Mouse (Mus musculus) brown adipose tissue, adult 24 weeks (tissue): Measurements from ENCODE around the gene Tagln2. TPM values are rescaled to one million over a fixed set of nuclear protein-coding genes. Genes with fewer than 3 reads are reported as not detected.

Experiments used
- H3K27ac ChIP-seq: fragments of 200-500 bp; replicated peaks from 2 replicates; pipeline ENCODE4 v1.5.1; 2012; ENCODE audit warnings: low read depth, mild to moderate bottlenecking, low read length
- H3K4me1 ChIP-seq: fragments of 200-500 bp; 2 replicates; pipeline ENCODE4 v1.6.1; 2012; ENCODE audit warnings: low read length, mixed read lengths; ENCODE audit not compliant: control insufficient read depth, insufficient read depth, insufficient read length
- H3K4me3 ChIP-seq: fragments of 200-500 bp; 2 replicates; pipeline ENCODE4 v1.5.1; 2012; ENCODE audit warnings: low read depth, mild to moderate bottlenecking, low read length, moderate library complexity; ENCODE audit not compliant: insufficient read depth
- polyA plus RNA-seq: library from polyadenylated mRNA; stranded (reverse); fragments of >200 nt; gene quantifications from 2 replicates; pipeline ENCODE4 v1.2.4, GENCODE M21; 2012; ENCODE audit not compliant: missing spikeins, insufficient read depth, insufficient read length

The Tagln2 gene
- polyA plus RNA-seq, 1 experiment: 29.3 TPM

DNA sequence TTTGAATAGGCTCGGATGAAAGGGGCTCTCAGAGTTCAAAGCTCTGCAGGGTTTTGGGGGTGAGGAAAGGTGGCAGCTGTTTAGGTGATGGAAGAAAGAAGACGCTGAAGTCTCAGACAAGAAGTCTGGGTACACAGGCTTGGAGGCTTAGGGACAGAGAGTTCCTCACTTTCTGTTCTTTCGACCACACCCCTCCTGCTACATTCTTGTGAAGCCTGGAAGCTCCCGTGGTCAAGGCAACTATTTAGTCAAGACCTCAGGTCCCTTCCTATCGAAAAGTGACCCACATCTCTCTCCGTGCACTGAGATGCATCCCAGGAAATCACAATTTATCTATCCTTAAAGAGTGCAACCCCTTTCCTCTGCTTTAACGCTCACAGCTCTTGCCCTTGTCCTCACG is 49.9 kb downstream of the Tagln2 start:
- Histone ChIP-seq H3K4me3 (peak overlapping the region; percentile 50), H3K27ac (no peak overlapping the region), H3K4me1 (peaks cover 16% of the 10 kb centered on the region)

DNA sequence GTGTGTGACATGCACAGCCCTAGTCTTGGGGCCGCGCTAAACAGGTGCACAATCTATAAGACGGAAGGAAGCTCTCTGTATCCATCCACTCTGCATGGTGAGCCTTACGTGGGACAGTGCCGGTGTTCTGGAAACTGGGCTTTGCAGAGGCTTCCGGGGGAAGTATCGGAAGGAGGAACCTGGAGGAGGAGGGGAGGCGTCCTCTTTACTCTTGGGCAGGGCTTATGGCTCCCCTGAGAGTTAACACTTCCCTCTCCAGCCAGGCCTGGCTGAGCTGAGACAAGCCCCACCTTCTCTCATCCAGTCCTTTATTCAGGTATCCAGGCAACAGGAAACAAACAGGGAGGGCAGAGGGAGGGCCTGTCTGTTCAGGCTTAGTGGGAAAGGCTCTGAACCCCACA is 50.7 kb downstream of the Tagln2 start:
- peaks cover 16% of the 10 kb centered on the region for H3K4me1 ChIP-seq
- peak overlapping the region; percentile 61 for H3K27ac ChIP-seq
- peak overlapping the region; percentile 50 for H3K4me3 ChIP-seq

DNA sequence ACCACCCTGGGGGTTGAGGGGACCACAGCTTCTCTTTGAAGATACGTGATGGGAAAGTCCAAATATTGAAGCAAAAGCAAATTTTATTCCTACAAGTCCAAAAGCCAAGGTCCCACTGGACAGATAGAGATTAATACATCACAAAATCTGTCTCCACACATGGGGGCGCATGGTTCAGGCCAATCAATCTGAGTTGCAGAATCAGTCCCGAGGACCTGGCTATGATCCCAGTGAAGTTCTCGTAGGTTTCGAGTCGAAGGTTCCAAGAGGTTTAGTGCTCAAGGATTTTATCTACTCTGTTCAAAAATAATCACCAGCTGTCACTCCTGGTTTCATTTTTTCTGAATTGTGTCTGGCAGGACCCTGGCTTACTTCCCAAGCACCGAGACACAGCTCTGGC is 51.2 kb downstream of the Tagln2 start:
- Histone ChIP-seq H3K4me3 (peak overlapping the region; percentile 50), H3K4me1 (peaks cover 16% of the 10 kb centered on the region), H3K27ac (peak overlapping the region; percentile 61)

DNA sequence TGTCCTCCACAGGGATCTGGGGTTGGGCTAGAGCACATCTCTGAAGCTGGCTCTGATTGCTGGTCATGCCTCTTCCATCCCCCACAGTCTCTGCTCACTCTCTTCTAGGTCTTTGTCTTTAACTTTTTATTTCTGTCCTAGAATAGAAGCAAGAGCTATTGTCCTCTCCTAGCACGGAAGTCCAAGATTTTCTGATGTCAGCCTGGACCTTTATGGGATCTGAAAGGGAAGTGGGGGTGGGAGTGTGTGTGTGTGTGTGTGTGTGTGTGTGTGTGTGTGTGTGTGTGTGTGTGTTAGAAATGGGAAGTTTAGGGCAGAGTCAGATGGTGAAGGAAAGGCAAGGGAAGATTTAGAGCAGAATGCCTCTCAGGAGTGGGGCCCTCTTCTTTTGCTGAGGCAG is 52.8 kb downstream of the Tagln2 start:
- H3K4me1 ChIP-seq: peaks cover 16% of the 10 kb centered on the region
- H3K27ac ChIP-seq: peak overlapping the region; percentile 61
- H3K4me3 ChIP-seq: no peak overlapping the region

DNA sequence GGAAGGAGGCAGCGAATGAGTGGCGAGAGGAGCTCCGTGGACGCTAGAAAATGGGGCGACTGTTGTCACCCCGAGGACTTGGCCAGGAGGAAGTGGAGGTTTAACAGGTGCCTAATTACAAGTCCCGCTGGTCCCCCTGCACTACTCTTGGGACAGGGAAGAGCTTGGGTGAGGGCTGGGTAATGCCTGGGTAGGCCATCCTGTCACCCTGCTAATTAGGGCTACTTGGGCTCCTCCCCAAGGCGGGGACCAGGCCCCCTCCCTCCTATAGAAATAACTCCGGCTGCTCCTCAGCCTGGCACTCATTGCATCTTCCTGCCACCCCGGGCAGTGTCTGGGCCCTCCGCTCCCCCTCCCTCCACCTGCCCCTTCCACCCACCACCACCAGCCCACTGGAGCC is 55.8 kb downstream of the Tagln2 start, which contains the start of gene Vsig8:
Gene Vsig8 (plus strand): TSS at position 301 of the 400 bp plus-strand sequence.
- H3K27ac ChIP-seq: no peak within 1 kb of the TSS
- no peak within 1 kb of the TSS for H3K4me3 ChIP-seq
- peaks cover 17% of the 10 kb centered on the region for H3K4me1 ChIP-seq

Other genes starting within 250 kb of the Tagln2 start
- gene Atp1a4, start 241.6 kb upstream of the Tagln2 start, polyA plus RNA-seq: not detected in 2 replicates
- gene Igsf8, start 238.4 kb upstream of the Tagln2 start, polyA plus RNA-seq: 4.3 and 10.5 TPM in 2 replicates
- gene Atp1a2, start 202.0 kb upstream of the Tagln2 start, polyA plus RNA-seq: 428 and 499 TPM in 2 replicates
- gene Kcnj9, start 170.7 kb upstream of the Tagln2 start, polyA plus RNA-seq: not detected in 2 replicates
- gene Kcnj10, start 158.8 kb upstream of the Tagln2 start, polyA plus RNA-seq: not detected in 2 replicates
- gene Pigm, start 123.5 kb upstream of the Tagln2 start, polyA plus RNA-seq: 3.9 and 5.0 TPM in 2 replicates
- gene Slamf9, start 24.7 kb upstream of the Tagln2 start, polyA plus RNA-seq: 3.5 and 4.5 TPM in 2 replicates
- gene Igsf9, start 18.3 kb upstream of the Tagln2 start, polyA plus RNA-seq: 0.96 TPM in 1 of 2 replicates, not detected in the other
- not detected in 2 replicates for gene Cfap45, start 20.8 kb downstream of the Tagln2 start, polyA plus RNA-seq
- gene Vsig8, start 55.9 kb downstream of the Tagln2 start, polyA plus RNA-seq: not detected in 2 replicates
- gene Slamf8, start 90.5 kb downstream of the Tagln2 start, polyA plus RNA-seq: 1.4 TPM in 1 of 2 replicates, not detected in the other
- not detected in 2 replicates for gene Fcrl6, start 102.5 kb downstream of the Tagln2 start, polyA plus RNA-seq
- gene Dusp23, start 132.9 kb downstream of the Tagln2 start, polyA plus RNA-seq: 18.5 and 21.5 TPM in 2 replicates
- gene Crp, start 198.0 kb downstream of the Tagln2 start, polyA plus RNA-seq: not detected in 2 replicates